Mouse (Mus musculus) lung, embryonic 14.5 days (tissue): ENCODE results near the gene Vopp1. TPM values are rescaled to one million over a fixed set of nuclear protein-coding genes. Genes with fewer than 3 reads are reported as not detected.
"Not testable (repeated sequence)": the region's sequence is repeated elsewhere in the genome, so short reads cannot be mapped to it uniquely, and the experiment has no call there.

Experiments
- ATAC-seq: fragments of 200-750 bp; cut with Nextera tagmentation; 2 replicates; pipeline ENCODE4 v1.8.0; 2017; ENCODE audit warnings: mild to moderate bottlenecking, moderate TSS enrichment, moderate library complexity; ENCODE audit not compliant: insufficient read depth
- DNase-seq: peaks from one replicate; pipeline ENCODE4 v3.0.0-alpha.2; 2015
- H3K27ac ChIP-seq: fragments of 300-500 bp; sonication (generic); 2 replicates; pipeline ENCODE4 v1.5.1; 2014; ENCODE audit warnings: low read depth, mild to moderate bottlenecking, moderate library complexity
- H3K27me3 ChIP-seq: fragments of 300-500 bp; sonication (generic); 2 replicates; pipeline ENCODE4 v1.6.1; 2014; ENCODE audit warnings: low read length, control low read depth; ENCODE audit not compliant: insufficient read depth
- H3K36me3 ChIP-seq: fragments of 300-500 bp; sonication (generic); 2 replicates; pipeline ENCODE4 v1.6.1; 2014; ENCODE audit warnings: control low read depth; ENCODE audit not compliant: insufficient read depth
- H3K4me1 ChIP-seq: fragments of 300-500 bp; sonication (generic); 2 replicates; pipeline ENCODE4 v1.6.1; 2014; ENCODE audit warnings: antibody characterized with exemption, control low read depth; ENCODE audit not compliant: insufficient read depth
- H3K4me2 ChIP-seq: fragments of 300-500 bp; sonication (generic); 2 replicates; pipeline ENCODE4 v1.6.1; 2014; ENCODE audit warnings: mild to moderate bottlenecking
- H3K4me3 ChIP-seq: fragments of 300-500 bp; sonication (generic); 2 replicates; pipeline ENCODE4 v1.5.1; 2014; ENCODE audit warnings: low read depth, low read length
- H3K9ac ChIP-seq: fragments of 300-500 bp; sonication (generic); 2 replicates; pipeline ENCODE4 v1.6.1; 2014
- H3K9me3 ChIP-seq: fragments of 300-500 bp; sonication (generic); 2 replicates; pipeline ENCODE4 v1.6.1; 2016; ENCODE audit warnings: low read depth, low read length, control low read depth
- CTCF ChIP-seq: IDR thresholded peaks from 2 replicates; pipeline ENCODE4 v1.5.1; 2016; ENCODE audit warnings: antibody characterized with exemption, low read depth
- WGBS: fragments of 180-500 bp; shearing (Covaris S2); extraction: QIAGEN DNeasy Blood & Tissue Kit; methylation state at CpG from one replicate; pipeline ENCODE4 v1.1.7; 2014; 5-methylcytosine and 5-hydroxymethylcytosine counted together
- polyA plus RNA-seq: library from polyadenylated mRNA; unstranded; fragments of >200 nt; fragmentation: Nextera tagmentation; extraction: Ambion mirVana; gene quantifications from 2 replicates; pipeline ENCODE4 v1.2.1, GENCODE M21; 2014

Gene Vopp1
- polyA plus RNA-seq, 1 experiment from 2014 or later, result 25.8 TPM

GRCm38 (mm10) chr6:57798986-57799385 is 26.0 kb downstream of the Vopp1 start:
- Histone ChIP-seq H3K4me3 (no peak overlapping the region), H3K4me1 (no peaks in the 10 kb centered on the region), H3K9me3 (no peaks in the 10 kb centered on the region), H3K27me3 (no peaks in the 10 kb centered on the region), H3K9ac (no peak overlapping the region), H3K4me2 (no peak overlapping the region), H3K36me3 (no peaks in the 10 kb centered on the region), H3K27ac (no peak overlapping the region)
- no peak for TF ChIP-seq CTCF
- ATAC-seq (no peak), DNase-seq (no peak)
- 91% methylated on average over 1 of the region's 1 CpGs for WGBS

GRCm38 (mm10) chr6:57796853-57797423 is 28.0 kb downstream of the Vopp1 start:
- H3K9me3 ChIP-seq, result no peaks in the 10 kb centered on the region
- H3K27me3 ChIP-seq, result no peaks in the 10 kb centered on the region
- H3K27ac ChIP-seq, result no peak overlapping the region
- H3K4me3 ChIP-seq, result no peak overlapping the region
- no peak for DNase-seq
- H3K4me1 ChIP-seq, result no peaks in the 10 kb centered on the region
- H3K36me3 ChIP-seq, result no peaks in the 10 kb centered on the region
- ATAC-seq, result no peak
- TF ChIP-seq CTCF, result no peak
- H3K9ac ChIP-seq, result no peak overlapping the region
- WGBS, result 81% methylated on average over 3 of the region's 3 CpGs
- H3K4me2 ChIP-seq, result no peak overlapping the region

GRCm38 (mm10) chr6:57795835-57796234 is 29.1 kb downstream of the Vopp1 start:
- Histone ChIP-seq H3K27ac (no peak overlapping the region), H3K27me3 (no peaks in the 10 kb centered on the region), H3K9me3 (no peaks in the 10 kb centered on the region), H3K4me1 (no peaks in the 10 kb centered on the region), H3K36me3 (no peaks in the 10 kb centered on the region), H3K4me2 (no peak overlapping the region), H3K4me3 (no peak overlapping the region), H3K9ac (no peak overlapping the region)
- no peak for TF ChIP-seq CTCF
- peak; percentile 73 for DNase-seq
- ATAC-seq, result peak; percentile 66
- 54% methylated on average over 3 of the region's 3 CpGs for WGBS

GRCm38 (mm10) chr6:57792821-57793220 is 32.1 kb downstream of the Vopp1 start:
- DNase-seq, H3K4me2 ChIP-seq, H3K27ac ChIP-seq, H3K36me3 ChIP-seq, H3K27me3 ChIP-seq, H3K9me3 ChIP-seq, H3K4me1 ChIP-seq, ATAC-seq, H3K4me3 ChIP-seq, H3K9ac ChIP-seq: not testable (repeated sequence)
- WGBS, result 82% methylated on average over 9 of the region's 9 CpGs

- H3K4me1 ChIP-seq, result no peaks in the 10 kb centered on the region
- no peak overlapping the region for H3K9ac ChIP-seq
- ATAC-seq (no peak), DNase-seq (no peak)
- no peak overlapping the region for H3K4me3 ChIP-seq
- no peak overlapping the region for H3K4me2 ChIP-seq
- no peaks in the 10 kb centered on the region for H3K9me3 ChIP-seq
- no peaks in the 10 kb centered on the region for H3K36me3 ChIP-seq
- no peak overlapping the region for H3K27ac ChIP-seq
- no peak for TF ChIP-seq CTCF
- H3K27me3 ChIP-seq, result no peaks in the 10 kb centered on the region
- WGBS, result 92% methylated on average over 4 of the region's 4 CpGs
Observed at GRCm38 (mm10) chr6:57790542-57790941, 34.4 kb downstream of the Vopp1 start.

GRCm38 (mm10) chr6:57787376-57787775 is 37.6 kb downstream of the Vopp1 start:
- Histone ChIP-seq H3K9me3 (no peaks in the 10 kb centered on the region), H3K9ac (no peak overlapping the region), H3K4me1 (no peaks in the 10 kb centered on the region), H3K36me3 (no peaks in the 10 kb centered on the region), H3K4me3 (no peak overlapping the region), H3K27ac (no peak overlapping the region), H3K27me3 (no peaks in the 10 kb centered on the region), H3K4me2 (no peak overlapping the region)
- 90% methylated on average over 6 of the region's 6 CpGs for WGBS
- ATAC-seq, result no peak
- DNase-seq, result no peak
- no peak for TF ChIP-seq CTCF

GRCm38 (mm10) chr6:57784251-57784650 is 40.7 kb downstream of the Vopp1 start:
- Histone ChIP-seq H3K9ac (no peak overlapping the region), H3K27ac (no peak overlapping the region), H3K36me3 (no peaks in the 10 kb centered on the region), H3K9me3 (no peaks in the 10 kb centered on the region), H3K27me3 (no peaks in the 10 kb centered on the region), H3K4me1 (no peaks in the 10 kb centered on the region), H3K4me3 (no peak overlapping the region), H3K4me2 (no peak overlapping the region)
- no peak for DNase-seq
- ATAC-seq, result no peak
- 100% methylated on average over 1 of the region's 1 CpGs for WGBS
- no peak for TF ChIP-seq CTCF

GRCm38 (mm10) chr6:57782658-57783057 is 42.3 kb downstream of the Vopp1 start:
- DNase-seq (no peak), ATAC-seq (no peak)
- 88% methylated on average over 1 of the region's 1 CpGs for WGBS
- Histone ChIP-seq H3K36me3 (peaks cover 2% of the 10 kb centered on the region; the same call in 1 of the 2 replicates), H3K4me2 (no peak overlapping the region), H3K9ac (no peak overlapping the region), H3K9me3 (no peaks in the 10 kb centered on the region), H3K27me3 (no peaks in the 10 kb centered on the region), H3K4me1 (no peaks in the 10 kb centered on the region), H3K4me3 (no peak overlapping the region), H3K27ac (no peak overlapping the region)
- no peak for TF ChIP-seq CTCF
